Mouse (Mus musculus) kidney, embryonic 15.5 days (tissue): ENCODE data around the gene Grb7. TPM values are rescaled to one million over a fixed set of nuclear protein-coding genes. Genes with fewer than 3 reads are reported as not detected.

Experiments
- ATAC-seq: fragments of 200-750 bp; cut with Nextera tagmentation; replicated peaks from 2 replicates; pipeline ENCODE4 v1.8.0; 2017; ENCODE audit warnings: moderate TSS enrichment; ENCODE audit not compliant: low FRiP score
- H3K27ac ChIP-seq: fragments of 300-500 bp; sonication (generic); 2 replicates; pipeline ENCODE4 v1.5.1; 2015; ENCODE audit warnings: mild to moderate bottlenecking, inconsistent platforms
- H3K27me3 ChIP-seq: fragments of 300-500 bp; sonication (generic); 2 replicates; pipeline ENCODE4 v1.6.1; 2015; ENCODE audit warnings: inconsistent platforms
- H3K36me3 ChIP-seq: fragments of 300-500 bp; sonication (generic); 2 replicates; pipeline ENCODE4 v1.6.1; 2015; ENCODE audit warnings: inconsistent platforms
- H3K4me1 ChIP-seq: fragments of 300-500 bp; sonication (generic); 2 replicates; pipeline ENCODE4 v1.6.1; 2015; ENCODE audit warnings: inconsistent platforms
- H3K4me2 ChIP-seq: fragments of 300-500 bp; sonication (generic); 2 replicates; pipeline ENCODE4 v1.6.1; 2015; ENCODE audit warnings: moderate library complexity, mild to moderate bottlenecking, inconsistent platforms
- H3K4me3 ChIP-seq: fragments of 300-500 bp; sonication (generic); replicated peaks from 2 replicates; pipeline ENCODE4 v1.5.1; 2015; ENCODE audit warnings: mild to moderate bottlenecking, inconsistent platforms
- H3K9ac ChIP-seq: fragments of 300-500 bp; sonication (generic); 2 replicates; pipeline ENCODE4 v1.6.1; 2015; ENCODE audit warnings: mild to moderate bottlenecking, inconsistent platforms
- H3K9me3 ChIP-seq: fragments of 300-500 bp; sonication (generic); replicated peaks from 2 replicates; pipeline ENCODE4 v1.6.1; 2016; ENCODE audit warnings: inconsistent platforms
- WGBS: fragments of 180-500 bp; shearing (Covaris S2); methylation state at CpG from one replicate; pipeline ENCODE4 v1.1.7; 2015; ENCODE audit warnings: mixed read lengths; 5-methylcytosine and 5-hydroxymethylcytosine counted together
- polyA plus RNA-seq: library from polyadenylated mRNA; unstranded; fragments of >200 nt; fragmentation: Nextera tagmentation; extraction: Ambion mirVana; gene quantifications from 2 replicates; pipeline ENCODE4 v1.2.1, GENCODE M21; 2015

Gene Grb7
- polyA plus RNA-seq, 1 experiment from 2014 or later, result 69.8 TPM

- no peak overlapping the region for H3K9ac ChIP-seq
- H3K4me1 ChIP-seq, result peaks cover 12% of the 10 kb centered on the region; the same call in 1 of the 2 replicates
- no peaks in the 10 kb centered on the region for H3K9me3 ChIP-seq
- 89% methylated on average over 9 of the region's 9 CpGs for WGBS
- H3K27ac ChIP-seq, result no peak overlapping the region
- H3K36me3 ChIP-seq, result no peaks in the 10 kb centered on the region
- H3K4me3 ChIP-seq, result no peak overlapping the region
- H3K27me3 ChIP-seq, result no peaks in the 10 kb centered on the region
- ATAC-seq, result no peak
- H3K4me2 ChIP-seq, result no peak overlapping the region
Measured at GRCm38 (mm10) chr11:98475630-98476433, 29.6 kb downstream of the Grb7 start.

DNA sequence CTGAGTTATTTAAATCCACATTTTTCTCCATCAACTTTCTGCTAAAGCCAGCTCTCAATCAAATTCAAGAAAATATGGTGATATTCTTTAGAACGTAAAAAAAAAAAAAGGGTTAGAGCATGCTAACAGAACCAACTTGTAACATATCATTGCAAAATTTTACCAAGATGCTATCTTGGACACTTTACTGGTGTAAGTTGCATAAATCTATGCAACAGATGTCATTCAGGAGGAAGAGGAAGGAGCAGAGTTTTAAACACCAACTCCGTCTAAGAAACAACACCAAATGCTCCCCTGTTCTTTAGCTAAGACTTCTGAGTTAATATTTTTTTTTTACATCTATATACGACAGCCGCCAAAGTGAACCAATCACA, 30.2 kb downstream of the Grb7 start:
- Histone ChIP-seq H3K36me3 (no peaks in the 10 kb centered on the region), H3K9me3 (no peaks in the 10 kb centered on the region), H3K27ac (no peak overlapping the region), H3K9ac (no peak overlapping the region), H3K4me3 (no peak overlapping the region), H3K27me3 (no peaks in the 10 kb centered on the region), H3K4me1 (0 out of 2 replicates have a peak, but pooled peaks cover 7% of the 10 kb centered on the region), H3K4me2 (no peak overlapping the region)
- WGBS, result 84% methylated on average over 4 of the region's 4 CpGs
- no peak for ATAC-seq

DNA sequence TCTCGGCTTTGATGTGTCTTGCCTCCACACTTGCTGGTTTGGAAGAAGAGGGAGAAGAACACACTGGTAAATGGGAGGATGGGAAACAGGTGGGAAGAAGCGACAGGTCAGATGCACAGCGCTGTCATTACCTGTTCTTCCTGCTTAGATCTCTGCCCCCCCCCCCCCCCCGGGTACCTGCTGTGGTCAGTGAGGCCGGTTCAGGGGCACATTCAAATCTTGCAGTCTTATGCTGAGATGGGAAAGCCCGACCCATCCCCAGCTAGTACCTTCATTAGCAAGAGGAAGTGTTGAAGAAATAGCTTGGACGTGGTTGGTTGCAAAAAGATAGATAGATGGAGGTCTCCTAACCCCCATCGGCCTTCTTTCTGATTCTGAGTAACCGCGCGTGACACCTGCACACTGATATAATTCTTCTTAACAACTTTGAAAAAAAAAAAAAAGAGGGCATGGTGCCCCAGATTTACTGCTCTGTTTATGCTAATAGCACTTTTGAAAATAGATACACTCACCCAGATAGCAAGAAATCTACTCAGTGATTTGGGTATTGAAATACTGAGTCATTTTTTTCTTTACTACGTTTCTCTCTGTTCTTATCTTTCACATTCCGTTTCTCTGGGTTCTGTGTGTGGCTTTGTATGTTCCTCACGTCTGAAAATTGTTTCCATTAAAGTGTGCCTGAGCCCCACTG, 31.0 kb downstream of the Grb7 start:
- ATAC-seq, result no peak
- Histone ChIP-seq H3K27ac (no peak overlapping the region), H3K4me1 (0 out of 2 replicates have a peak, but pooled peaks cover 3% of the 10 kb centered on the region), H3K36me3 (no peaks in the 10 kb centered on the region), H3K4me3 (no peak overlapping the region), H3K4me2 (no peak overlapping the region), H3K9ac (no peak overlapping the region), H3K9me3 (no peaks in the 10 kb centered on the region), H3K27me3 (no peaks in the 10 kb centered on the region)
- WGBS, result 54% methylated on average over 14 of the region's 14 CpGs

DNA sequence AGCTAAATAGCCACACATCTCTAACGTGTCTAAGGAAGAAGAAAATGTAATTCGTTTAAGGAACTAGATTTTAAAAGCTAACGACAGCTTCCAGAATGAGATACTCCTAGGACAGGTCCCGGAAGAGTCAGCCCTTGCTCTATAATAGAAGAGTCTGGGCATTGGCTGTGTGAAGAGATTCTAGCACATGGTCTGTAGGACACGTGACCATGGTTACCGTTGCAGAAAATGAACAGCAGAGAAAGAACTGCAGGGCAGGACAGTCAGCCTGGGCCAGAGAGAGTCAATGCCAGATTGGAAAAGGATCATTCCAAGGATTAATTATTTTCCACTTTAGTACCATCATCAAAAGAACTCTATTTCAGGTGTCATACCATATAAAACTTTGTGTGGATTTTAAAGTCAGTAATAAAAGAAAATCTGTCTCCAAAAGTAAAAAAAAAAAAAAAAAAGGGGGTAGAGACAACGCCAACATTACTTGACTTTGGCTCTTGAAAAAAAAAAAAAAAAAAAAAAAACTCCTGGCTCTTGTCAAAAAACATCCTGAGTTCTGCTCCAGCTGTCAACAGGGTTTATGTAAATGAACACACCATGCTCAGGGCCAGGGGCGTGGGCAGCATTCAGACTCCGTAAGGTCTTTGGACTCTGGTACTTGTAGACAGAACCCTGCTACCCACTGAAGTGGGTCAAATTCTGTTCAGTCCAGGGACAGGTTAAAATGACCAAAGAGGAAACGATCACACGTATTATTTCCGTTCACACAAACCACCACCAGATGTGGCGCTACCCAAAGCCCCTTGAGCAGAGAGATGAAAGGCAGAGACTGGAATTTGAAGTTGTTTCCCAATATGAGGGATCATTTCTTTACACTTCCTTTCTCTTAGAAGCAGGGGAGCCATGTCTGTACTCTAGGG, 33.1 kb downstream of the Grb7 start:
- no peak for ATAC-seq
- 0 out of 2 replicates have a peak, but pooled peaks cover 5% of the 10 kb centered on the region for H3K27me3 ChIP-seq
- no peaks in the 10 kb centered on the region for H3K36me3 ChIP-seq
- H3K27ac ChIP-seq, result no peak overlapping the region
- 81% methylated on average over 13 of the region's 13 CpGs for WGBS
- H3K4me2 ChIP-seq, result no peak overlapping the region
- H3K4me1 ChIP-seq, result 0 out of 2 replicates have a peak, but pooled peaks cover 3% of the 10 kb centered on the region
- no peaks in the 10 kb centered on the region for H3K9me3 ChIP-seq
- no peak overlapping the region for H3K9ac ChIP-seq
- no peak overlapping the region for H3K4me3 ChIP-seq

DNA sequence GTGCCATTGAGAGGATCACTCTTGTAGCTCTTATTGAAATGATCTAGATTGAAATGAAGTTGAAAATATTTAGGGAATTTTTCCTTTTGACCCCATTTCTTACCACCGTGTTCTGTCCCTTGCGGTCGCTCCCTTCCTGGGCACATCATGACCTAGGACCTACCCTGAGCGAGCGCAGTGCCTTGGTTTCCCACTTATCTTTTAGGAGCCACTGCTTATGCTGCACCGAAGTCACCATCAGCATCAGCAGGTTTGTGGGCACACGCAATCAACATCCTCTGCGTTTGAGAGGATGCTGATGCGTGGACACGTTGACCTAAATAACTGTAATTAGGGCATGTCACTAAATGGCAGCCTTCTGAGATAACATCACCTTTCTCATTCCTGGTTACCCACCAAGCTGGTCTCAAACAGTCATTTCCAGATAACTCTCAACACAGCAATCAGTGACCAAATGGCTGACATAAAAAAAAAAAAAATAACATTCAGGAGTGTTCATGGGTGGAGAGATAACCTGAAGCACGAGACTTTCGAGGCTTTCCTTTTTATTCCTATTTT, 33.8 kb downstream of the Grb7 start:
- Histone ChIP-seq H3K9me3 (no peaks in the 10 kb centered on the region), H3K27me3 (0 out of 2 replicates have a peak, but pooled peaks cover 5% of the 10 kb centered on the region), H3K4me2 (no peak overlapping the region), H3K36me3 (no peaks in the 10 kb centered on the region), H3K4me1 (0 out of 2 replicates have a peak, but pooled peaks cover 3% of the 10 kb centered on the region), H3K27ac (no peak overlapping the region), H3K9ac (no peak overlapping the region), H3K4me3 (no peak overlapping the region)
- WGBS, result 83% methylated on average over 12 of the region's 12 CpGs
- ATAC-seq, result no peak

GRCm38 (mm10) chr11:98481231-98481630, 35.0 kb downstream of the Grb7 start:
- no peak overlapping the region for H3K9ac ChIP-seq
- no peaks in the 10 kb centered on the region for H3K36me3 ChIP-seq
- 0 out of 2 replicates have a peak, but pooled peaks cover 5% of the 10 kb centered on the region for H3K27me3 ChIP-seq
- 0 out of 2 replicates have a peak, but pooled peaks cover 3% of the 10 kb centered on the region for H3K4me1 ChIP-seq
- WGBS, result 59% methylated on average over 6 of the region's 6 CpGs
- H3K27ac ChIP-seq, result no peak overlapping the region
- no peak overlapping the region for H3K4me2 ChIP-seq
- no peaks in the 10 kb centered on the region for H3K9me3 ChIP-seq
- H3K4me3 ChIP-seq, result no peak overlapping the region
- no peak for ATAC-seq

- Histone ChIP-seq H3K9ac (no peak overlapping the region), H3K4me2 (no peak overlapping the region)
- 84% methylated on average over 10 of the region's 10 CpGs for WGBS
Measured at GRCm38 (mm10) chr11:98482067-98482466, 35.9 kb downstream of the Grb7 start.

DNA sequence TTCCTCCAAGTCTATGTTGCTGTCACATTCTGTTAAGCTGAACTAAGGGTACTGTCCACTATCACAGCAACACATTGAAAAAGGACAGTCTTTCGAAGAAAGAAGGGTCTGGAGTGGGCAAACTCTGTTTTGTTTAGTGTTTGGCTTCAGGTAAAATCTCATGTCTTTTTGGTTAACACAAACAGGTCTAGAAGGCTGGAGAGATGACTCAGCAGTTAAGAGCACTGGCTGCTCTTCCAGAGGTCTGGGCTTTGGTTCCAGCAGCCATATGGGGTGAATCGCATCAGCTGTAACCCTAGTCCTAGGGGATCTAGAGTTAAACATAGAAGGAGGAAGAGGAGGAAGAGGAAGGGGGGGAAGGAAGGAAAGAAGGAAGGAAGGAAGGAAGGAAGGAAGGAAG, 39.6 kb downstream of the Grb7 start:
- no peak overlapping the region for H3K9ac ChIP-seq
- 0 out of 2 replicates have a peak, but pooled peaks cover 5% of the 10 kb centered on the region for H3K27me3 ChIP-seq
- ATAC-seq, result no peak
- WGBS, result 94% methylated on average over 2 of the region's 2 CpGs
- no peak overlapping the region for H3K4me3 ChIP-seq
- H3K9me3 ChIP-seq, result no peaks in the 10 kb centered on the region
- H3K27ac ChIP-seq, result no peak overlapping the region
- no peaks in the 10 kb centered on the region for H3K36me3 ChIP-seq
- no peak overlapping the region for H3K4me2 ChIP-seq
- 0 out of 2 replicates have a peak, but pooled peaks cover 4% of the 10 kb centered on the region for H3K4me1 ChIP-seq

More at GRCm38 (mm10) chr11:98482067-98482466, 35.9 kb downstream of the Grb7 start:
- H3K36me3 ChIP-seq, result no peaks in the 10 kb centered on the region
- H3K27me3 ChIP-seq, result 0 out of 2 replicates have a peak, but pooled peaks cover 5% of the 10 kb centered on the region
- 0 out of 2 replicates have a peak, but pooled peaks cover 3% of the 10 kb centered on the region for H3K4me1 ChIP-seq
- no peak for ATAC-seq
- H3K4me3 ChIP-seq, result no peak overlapping the region
- no peaks in the 10 kb centered on the region for H3K9me3 ChIP-seq
- H3K27ac ChIP-seq, result no peak overlapping the region

DNA sequence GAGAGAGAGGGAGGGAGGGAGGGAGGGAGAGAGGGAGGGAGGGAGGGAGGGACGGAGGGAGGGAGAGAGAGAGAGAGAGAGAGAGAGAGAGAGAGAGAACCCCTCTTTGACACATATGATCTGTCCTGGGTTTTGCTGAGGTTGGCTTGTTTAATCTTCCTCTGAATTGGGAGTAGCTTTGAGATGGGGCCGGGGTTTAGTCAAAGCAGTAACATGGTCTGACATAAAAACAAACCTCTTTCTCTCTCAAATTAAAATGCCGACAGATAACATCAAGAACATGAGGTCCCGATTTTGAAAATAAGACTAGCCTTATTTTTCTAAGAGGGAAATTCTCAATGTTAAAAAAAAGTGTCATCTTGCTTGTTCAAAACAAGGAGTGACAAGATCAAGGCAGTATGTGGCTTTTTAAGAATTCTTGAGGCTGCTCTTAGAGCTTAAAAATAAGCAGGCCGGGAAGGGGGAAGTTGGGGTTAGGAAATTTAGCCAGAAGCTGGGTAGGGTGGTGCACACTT, 41.4 kb downstream of the Grb7 start:
- no peaks in the 10 kb centered on the region for H3K36me3 ChIP-seq
- WGBS, result 61% methylated on average over 4 of the region's 5 CpGs
- H3K27ac ChIP-seq, result no peak overlapping the region
- H3K4me2 ChIP-seq, result no peak overlapping the region
- 0 out of 2 replicates have a peak, but pooled peaks cover 1% of the 10 kb centered on the region for H3K27me3 ChIP-seq
- no peak overlapping the region for H3K9ac ChIP-seq
- H3K4me3 ChIP-seq, result no peak overlapping the region
- ATAC-seq, result no peak
- H3K4me1 ChIP-seq, result peaks cover 16% of the 10 kb centered on the region
- no peaks in the 10 kb centered on the region for H3K9me3 ChIP-seq

DNA sequence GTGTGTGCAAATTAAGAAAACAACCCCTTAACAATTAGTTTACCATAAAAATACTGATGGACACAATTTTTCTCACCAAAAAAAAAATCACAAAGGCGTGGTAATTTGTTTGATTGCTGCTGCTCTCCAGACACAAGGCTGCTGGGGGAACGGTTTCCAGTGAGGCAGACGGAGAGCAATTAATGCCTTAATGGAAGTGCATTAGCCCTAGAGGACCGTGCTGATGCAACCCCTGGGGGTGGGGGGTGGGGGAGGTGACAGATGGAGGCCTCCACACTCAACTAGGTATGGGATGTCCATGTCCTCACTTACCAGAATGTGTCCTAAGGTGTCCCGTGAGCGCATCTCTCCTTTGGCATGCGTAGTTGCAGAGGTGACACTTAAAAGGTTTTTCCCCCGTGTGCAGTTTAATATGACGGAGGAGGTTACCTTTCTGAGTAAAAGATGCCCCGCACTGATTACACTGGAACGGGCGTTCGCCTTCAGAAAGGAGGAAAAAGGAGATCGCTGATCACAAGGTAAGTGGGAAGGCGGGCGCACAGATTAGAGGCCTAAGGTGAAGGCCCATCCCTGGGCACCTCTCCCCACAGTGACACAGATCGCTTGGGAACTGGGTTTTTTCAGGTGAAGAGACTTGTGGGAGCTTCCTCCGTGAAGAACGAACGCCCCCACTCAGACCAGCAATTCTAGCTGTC, 42.5 kb downstream of the Grb7 start:
- H3K27me3 ChIP-seq, result no peaks in the 10 kb centered on the region
- no peak overlapping the region for H3K27ac ChIP-seq
- H3K9me3 ChIP-seq, result no peaks in the 10 kb centered on the region
- H3K9ac ChIP-seq, result no peak overlapping the region
- WGBS, result 57% methylated on average over 20 of the region's 20 CpGs
- H3K36me3 ChIP-seq, result no peaks in the 10 kb centered on the region
- no peak for ATAC-seq
- H3K4me2 ChIP-seq, result no peak overlapping the region
- H3K4me1 ChIP-seq, result peaks cover 27% of the 10 kb centered on the region
- H3K4me3 ChIP-seq, result no peak overlapping the region

DNA sequence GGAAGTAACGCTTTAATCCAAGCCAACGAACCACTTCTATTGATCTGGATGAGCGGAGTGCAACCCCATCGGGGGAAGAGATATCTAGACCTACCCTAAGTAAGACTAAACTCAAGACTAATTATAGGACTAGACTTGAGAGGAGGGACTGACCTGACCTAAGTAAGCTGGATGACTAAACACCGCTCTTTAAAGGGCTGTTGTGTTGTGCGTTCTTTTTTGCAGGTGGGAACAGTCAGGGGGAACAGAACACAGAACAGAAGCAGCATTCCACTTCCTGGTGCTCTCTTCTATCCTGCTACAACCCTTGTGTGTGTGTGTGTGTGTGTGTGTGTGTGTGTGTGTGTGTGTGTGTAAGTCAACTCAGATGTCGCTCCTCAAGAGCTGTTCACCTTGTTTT, 45.4 kb downstream of the Grb7 start:
- ATAC-seq, result no peak
- Histone ChIP-seq H3K4me3 (no peak overlapping the region), H3K4me2 (no peak overlapping the region), H3K4me1 (peaks cover 31% of the 10 kb centered on the region), H3K27ac (no peak overlapping the region), H3K36me3 (no peaks in the 10 kb centered on the region), H3K9ac (no peak overlapping the region), H3K9me3 (no peaks in the 10 kb centered on the region), H3K27me3 (no peaks in the 10 kb centered on the region)
- WGBS, result 54% methylated on average over 7 of the region's 7 CpGs
